Mouse (Mus musculus): ENCODE measurements around the gene Megf11. TPM values are rescaled to one million over a fixed set of nuclear protein-coding genes. Genes with fewer than 3 reads are reported as not detected.

The Megf11 gene
- polyA plus RNA-seq, 1 experiment from 2014 or later = 18.0 TPM

DNA sequence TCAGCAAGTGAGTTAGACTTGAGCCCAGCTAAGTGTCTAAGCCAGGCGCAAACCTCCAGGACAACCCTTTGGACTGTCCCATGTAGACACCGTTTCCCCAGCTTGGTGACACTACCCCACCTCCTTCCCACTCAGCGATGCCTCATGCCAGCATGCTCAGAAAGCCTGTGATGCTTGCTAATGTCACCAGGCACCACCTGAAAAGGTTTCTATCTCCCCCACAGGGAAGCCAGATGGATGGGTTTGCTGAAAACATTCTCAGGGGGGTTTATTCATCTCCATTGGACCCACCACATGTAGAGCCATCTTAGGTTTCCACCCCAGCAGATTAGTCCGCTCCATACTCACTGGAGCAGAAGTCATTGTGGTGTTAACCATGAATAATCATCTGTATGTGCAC is 237.9 kb downstream of the Megf11 start:
- Histone ChIP-seq H3K4me1 (replicated peaks) (peaks cover 42% of the 10 kb centered on the region), H3K9ac (no peak overlapping the region), H3K4me3 (no peak overlapping the region), H3K9me3 (no peaks in the 10 kb centered on the region), H3K4me2 (no peak overlapping the region), H3K27ac (replicated peaks) (no peak overlapping the region), H3K36me3 (no peaks in the 10 kb centered on the region), H3K27me3 (no peaks in the 10 kb centered on the region; the same call in 1 of the 2 replicates)
- no peak for ATAC-seq (ENCODE audit: low read depth)
- WGBS = 83% methylated on average over 4 of the region's 4 CpGs

DNA sequence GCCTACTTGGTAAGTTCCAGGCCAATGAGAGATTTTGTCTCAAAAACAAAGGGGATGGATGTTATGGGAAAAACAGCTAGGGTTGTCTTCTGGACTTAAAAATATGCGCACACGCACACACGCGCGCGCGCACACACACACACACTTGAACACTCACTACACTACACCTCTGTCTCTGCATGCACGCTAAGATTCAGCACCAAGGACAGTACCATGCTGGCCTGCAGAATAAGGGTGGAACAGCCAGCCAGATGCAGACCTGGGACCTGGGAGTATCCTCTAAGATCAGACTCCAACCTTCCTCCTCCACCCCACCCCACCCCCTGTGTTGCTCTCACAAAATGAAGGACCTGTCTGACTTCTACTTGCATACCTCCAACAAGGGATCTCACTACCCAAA is 239.1 kb downstream of the Megf11 start:
- no peak for ATAC-seq (ENCODE audit: low read depth)
- WGBS = 74% methylated on average over 8 of the region's 8 CpGs

GRCm38 (mm10) chr9:64629802-64630201 is 244.4 kb downstream of the Megf11 start:
- Histone ChIP-seq H3K27me3 (peaks cover 14% of the 10 kb centered on the region), H3K4me2 (no peak overlapping the region), H3K27ac (replicated peaks) (no peak overlapping the region), H3K9ac (no peak overlapping the region), H3K4me3 (no peak overlapping the region), H3K9me3 (no peaks in the 10 kb centered on the region), H3K4me1 (replicated peaks) (0 out of 2 replicates have a peak, but pooled peaks cover 7% of the 10 kb centered on the region), H3K36me3 (no peaks in the 10 kb centered on the region)
- no peak for ATAC-seq (ENCODE audit: low read depth)
- 32% methylated on average over 1 of the region's 1 CpGs for WGBS

More for the DNA sequence above, 239.1 kb downstream of the Megf11 start:
- H3K4me3 ChIP-seq = no peak overlapping the region
- no peaks in the 10 kb centered on the region for H3K9me3 ChIP-seq
- H3K4me2 ChIP-seq = no peak overlapping the region
- peaks cover 3% of the 10 kb centered on the region; the same call in 1 of the 2 replicates for H3K27me3 ChIP-seq
- H3K27ac ChIP-seq (replicated peaks) = no peak overlapping the region
- H3K36me3 ChIP-seq = no peaks in the 10 kb centered on the region
- H3K9ac ChIP-seq = no peak overlapping the region
- H3K4me1 ChIP-seq (replicated peaks) = peaks cover 31% of the 10 kb centered on the region

GRCm38 (mm10) chr9:64633169-64633568 is 247.7 kb downstream of the Megf11 start:
- no peak overlapping the region for H3K4me2 ChIP-seq

DNA sequence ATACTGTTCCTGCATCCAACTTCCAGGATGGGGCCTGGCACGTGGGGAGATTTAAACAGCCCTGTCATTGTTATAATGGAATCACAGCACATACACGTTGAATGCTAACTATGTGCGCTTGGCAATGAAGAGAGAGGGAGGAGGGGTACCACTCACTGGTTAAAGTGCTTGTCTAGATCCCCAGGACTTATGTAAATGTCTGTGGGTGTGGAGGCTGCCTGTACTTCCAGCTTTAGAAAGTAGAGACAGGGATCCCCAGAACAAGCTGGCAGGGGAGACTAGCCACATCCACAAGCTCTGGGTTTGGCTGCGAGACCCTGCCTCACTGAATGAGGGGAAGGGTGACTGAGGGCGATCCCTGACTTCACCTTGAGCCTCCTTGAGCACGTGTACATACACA is 250.7 kb downstream of the Megf11 start:
- peaks cover 52% of the 10 kb centered on the region for H3K4me1 ChIP-seq (replicated peaks)
- no peak overlapping the region for H3K4me3 ChIP-seq
- H3K27ac ChIP-seq (replicated peaks) = no peak overlapping the region
- H3K36me3 ChIP-seq = no peaks in the 10 kb centered on the region
- no peaks in the 10 kb centered on the region for H3K9me3 ChIP-seq
- H3K4me2 ChIP-seq = no peak overlapping the region
- whole genome bisulfite sequencing = 55% methylated on average over 6 of the region's 6 CpGs
- H3K9ac ChIP-seq = no peak overlapping the region
- no peak; the same call in 1 of the 2 replicates for ATAC-seq (ENCODE audit: low read depth)
- peaks cover 41% of the 10 kb centered on the region for H3K27me3 ChIP-seq

More at GRCm38 (mm10) chr9:64633169-64633568, 247.7 kb downstream of the Megf11 start:
- 77% methylated on average over 3 of the region's 3 CpGs for WGBS
- Histone ChIP-seq H3K9me3 (no peaks in the 10 kb centered on the region), H3K27me3 (peaks cover 28% of the 10 kb centered on the region; the same call in 1 of the 2 replicates), H3K36me3 (no peaks in the 10 kb centered on the region), H3K4me1 (replicated peaks) (peaks cover 33% of the 10 kb centered on the region), H3K9ac (no peak overlapping the region), H3K4me3 (no peak overlapping the region), H3K27ac (replicated peaks) (no peak overlapping the region)
- no peak for ATAC-seq (ENCODE audit: low read depth)

- no peak for ATAC-seq (ENCODE audit: low read depth)
- WGBS = 74% methylated on average over 2 of the region's 2 CpGs
- Histone ChIP-seq H3K4me2 (no peak overlapping the region), H3K27ac (replicated peaks) (no peak overlapping the region), H3K4me3 (no peak overlapping the region), H3K9ac (no peak overlapping the region), H3K36me3 (no peaks in the 10 kb centered on the region), H3K4me1 (replicated peaks) (peaks cover 52% of the 10 kb centered on the region), H3K27me3 (peaks cover 46% of the 10 kb centered on the region), H3K9me3 (no peaks in the 10 kb centered on the region)
Observed at GRCm38 (mm10) chr9:64636961-64637360, 251.5 kb downstream of the Megf11 start.

DNA sequence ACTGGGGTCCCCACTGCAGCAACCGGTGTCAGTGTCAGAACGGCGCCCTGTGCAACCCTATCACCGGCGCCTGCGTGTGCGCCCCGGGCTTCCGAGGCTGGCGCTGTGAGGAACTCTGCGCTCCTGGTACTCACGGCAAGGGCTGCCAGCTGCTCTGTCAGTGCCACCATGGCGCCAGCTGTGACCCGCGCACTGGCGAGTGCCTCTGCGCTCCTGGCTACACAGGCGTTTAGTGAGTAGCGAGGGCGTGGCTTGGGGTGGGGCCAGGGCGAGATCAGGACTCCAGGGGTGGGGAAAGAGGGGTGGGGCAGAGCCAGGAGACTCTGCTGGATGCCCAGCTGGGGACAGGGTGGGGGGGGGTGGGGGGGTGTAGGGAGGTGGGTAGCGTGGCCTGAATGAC is 252.8 kb downstream of the Megf11 start:
- H3K9me3 ChIP-seq = no peaks in the 10 kb centered on the region
- peaks cover 49% of the 10 kb centered on the region for H3K27me3 ChIP-seq
- no peaks in the 10 kb centered on the region for H3K36me3 ChIP-seq
- no peak for ATAC-seq (ENCODE audit: low read depth)
- WGBS = 3% methylated on average over 22 of the region's 22 CpGs
- H3K27ac ChIP-seq (replicated peaks) = no peak overlapping the region
- H3K4me3 ChIP-seq = no peak overlapping the region
- peak overlapping the region; percentile 48 for H3K4me2 ChIP-seq
- peaks cover 49% of the 10 kb centered on the region for H3K4me1 ChIP-seq (replicated peaks)
- 0 out of 2 replicates have a peak overlapping the region, but pooled peaks have one; percentile 17 for H3K9ac ChIP-seq

GRCm38 (mm10) chr9:64639664-64640063 is 254.2 kb downstream of the Megf11 start:
- Histone ChIP-seq H3K36me3 (no peaks in the 10 kb centered on the region), H3K9ac (no peak overlapping the region), H3K4me1 (replicated peaks) (peaks cover 52% of the 10 kb centered on the region), H3K4me2 (no peak overlapping the region), H3K9me3 (no peaks in the 10 kb centered on the region), H3K4me3 (no peak overlapping the region), H3K27me3 (peaks cover 44% of the 10 kb centered on the region), H3K27ac (replicated peaks) (no peak overlapping the region)
- WGBS = 13% methylated on average over 5 of the region's 5 CpGs
- ATAC-seq (ENCODE audit: low read depth) = no peak

- Histone ChIP-seq H3K4me2 (no peak overlapping the region), H3K9ac (no peak overlapping the region), H3K27me3 (peaks cover 24% of the 10 kb centered on the region), H3K36me3 (no peaks in the 10 kb centered on the region), H3K4me1 (replicated peaks) (peaks cover 17% of the 10 kb centered on the region), H3K27ac (replicated peaks) (0 out of 2 replicates have a peak overlapping the region, but pooled peaks have one; percentile 19), H3K9me3 (no peaks in the 10 kb centered on the region), H3K4me3 (no peak overlapping the region)
- WGBS = 19% methylated on average over 7 of the region's 7 CpGs
- no peak; the same call in 1 of the 2 replicates for ATAC-seq (ENCODE audit: low read depth)
Observed at GRCm38 (mm10) chr9:64644129-64644528, 258.7 kb downstream of the Megf11 start.

GRCm38 (mm10) chr9:64645462-64645861 is 260.0 kb downstream of the Megf11 start:
- no peak overlapping the region for H3K4me3 ChIP-seq
- no peak overlapping the region for H3K9ac ChIP-seq
- H3K4me1 ChIP-seq (replicated peaks) = peaks cover 16% of the 10 kb centered on the region; the same call in 1 of the 2 replicates
- WGBS = 83% methylated on average over 3 of the region's 3 CpGs
- peaks cover 20% of the 10 kb centered on the region for H3K27me3 ChIP-seq
- H3K9me3 ChIP-seq = no peaks in the 10 kb centered on the region
- no peak overlapping the region for H3K27ac ChIP-seq (replicated peaks)
- H3K36me3 ChIP-seq = no peaks in the 10 kb centered on the region
- H3K4me2 ChIP-seq = no peak overlapping the region
- ATAC-seq (ENCODE audit: low read depth) = no peak

DNA sequence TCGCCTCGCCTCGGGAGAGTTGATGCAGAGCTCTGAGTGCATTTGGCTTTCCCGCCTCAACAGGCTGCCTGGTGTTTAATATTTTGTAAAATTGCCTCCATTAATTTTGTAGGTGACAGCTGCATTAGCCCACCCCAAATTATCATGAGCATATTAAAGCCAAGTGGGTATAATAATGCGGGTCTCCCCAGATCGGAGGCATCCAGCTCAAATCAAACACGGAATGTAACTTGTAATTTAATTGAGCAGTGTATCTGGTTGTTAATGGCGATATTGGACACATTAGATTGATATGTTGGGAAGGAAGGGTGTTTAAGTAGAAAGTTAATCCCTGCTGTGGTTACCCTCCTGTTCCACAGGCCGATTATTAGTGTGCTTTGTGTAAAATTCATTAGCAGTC is 264.0 kb downstream of the Megf11 start:
- H3K27me3 ChIP-seq = peaks cover 5% of the 10 kb centered on the region
- H3K4me1 ChIP-seq (replicated peaks) = peaks cover 12% of the 10 kb centered on the region; the same call in 1 of the 2 replicates
- H3K9ac ChIP-seq = no peak overlapping the region
- 50% methylated on average over 9 of the region's 9 CpGs for WGBS
- no peak overlapping the region for H3K4me2 ChIP-seq
- ATAC-seq (ENCODE audit: low read depth) = peak; percentile 83
- no peaks in the 10 kb centered on the region for H3K9me3 ChIP-seq
- no peak overlapping the region for H3K4me3 ChIP-seq
- no peak overlapping the region for H3K27ac ChIP-seq (replicated peaks)
- no peaks in the 10 kb centered on the region for H3K36me3 ChIP-seq

DNA sequence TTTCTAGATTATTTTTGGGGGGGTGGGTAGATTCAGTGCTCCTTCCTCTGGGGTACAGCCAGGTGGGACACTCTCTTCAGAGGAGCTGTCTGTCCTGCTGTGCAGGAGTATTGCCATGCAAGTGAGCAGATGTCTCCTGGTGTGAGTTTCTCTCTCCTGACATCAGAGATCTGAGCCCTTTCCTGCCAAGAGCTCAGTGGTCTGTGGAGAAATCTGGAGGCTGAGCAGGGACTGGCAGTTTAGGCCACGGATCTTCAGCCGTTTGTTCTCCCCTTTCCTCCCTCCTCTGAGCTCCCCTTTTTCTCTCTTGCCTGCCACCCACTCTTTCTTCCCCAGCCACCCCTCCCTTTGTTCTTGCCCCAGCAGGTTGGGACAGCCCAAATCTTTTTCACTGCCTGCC is 264.5 kb downstream of the Megf11 start:
- Histone ChIP-seq H3K4me3 (no peak overlapping the region), H3K36me3 (no peaks in the 10 kb centered on the region), H3K9ac (no peak overlapping the region), H3K27me3 (peaks cover 5% of the 10 kb centered on the region), H3K27ac (replicated peaks) (peak overlapping the region; percentile 78), H3K9me3 (no peaks in the 10 kb centered on the region), H3K4me2 (no peak overlapping the region), H3K4me1 (replicated peaks) (peaks cover 13% of the 10 kb centered on the region; the same call in 1 of the 2 replicates)
- ATAC-seq (ENCODE audit: low read depth) = no peak
- 16% methylated on average over 2 of the region's 2 CpGs for WGBS

GRCm38 (mm10) chr9:64651181-64651580 is 265.8 kb downstream of the Megf11 start:
- Histone ChIP-seq H3K36me3 (no peaks in the 10 kb centered on the region), H3K27me3 (peaks cover 5% of the 10 kb centered on the region), H3K4me1 (replicated peaks) (peaks cover 15% of the 10 kb centered on the region; the same call in 1 of the 2 replicates), H3K4me3 (no peak overlapping the region), H3K27ac (replicated peaks) (peak overlapping the region; percentile 24), H3K9me3 (no peaks in the 10 kb centered on the region), H3K9ac (no peak overlapping the region), H3K4me2 (no peak overlapping the region)
- no peak for ATAC-seq (ENCODE audit: low read depth)
- 82% methylated on average over 1 of the region's 1 CpGs for WGBS

All from neural tube, embryonic 13.5 days (tissue).